Mouse (Mus musculus): ENCODE measurements around the gene Shf. TPM values are rescaled to one million over a fixed set of nuclear protein-coding genes. Genes with fewer than 3 reads are reported as not detected.

The Shf gene
- total RNA-seq, 2 experiments from 2014 or later = 6.3 TPM; not detected in 1

DNA sequence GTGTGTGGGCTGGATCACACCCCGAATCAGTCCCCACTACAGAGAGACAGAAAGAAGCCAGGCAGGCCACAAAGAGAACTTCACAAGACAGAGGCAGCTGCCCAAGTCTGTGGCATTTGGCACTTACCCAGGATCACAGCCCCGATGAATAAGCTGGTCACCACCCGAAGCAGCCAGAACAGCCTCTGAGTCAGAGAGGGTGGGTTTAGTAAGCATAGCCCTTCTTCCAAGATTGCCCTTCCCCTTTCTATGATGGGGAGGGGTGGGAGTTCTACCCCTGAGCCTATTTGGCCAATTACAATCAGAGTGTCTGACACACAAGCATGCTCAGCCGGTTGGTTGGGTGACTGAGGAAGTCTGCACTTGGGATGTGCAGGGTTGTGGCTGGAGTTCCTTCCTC lies 62.8 kb downstream of the Shf start:
- ATAC-seq (replicated peaks; ENCODE audit: low FRiP score, poor library complexity, severe bottlenecking) = no peak

DNA sequence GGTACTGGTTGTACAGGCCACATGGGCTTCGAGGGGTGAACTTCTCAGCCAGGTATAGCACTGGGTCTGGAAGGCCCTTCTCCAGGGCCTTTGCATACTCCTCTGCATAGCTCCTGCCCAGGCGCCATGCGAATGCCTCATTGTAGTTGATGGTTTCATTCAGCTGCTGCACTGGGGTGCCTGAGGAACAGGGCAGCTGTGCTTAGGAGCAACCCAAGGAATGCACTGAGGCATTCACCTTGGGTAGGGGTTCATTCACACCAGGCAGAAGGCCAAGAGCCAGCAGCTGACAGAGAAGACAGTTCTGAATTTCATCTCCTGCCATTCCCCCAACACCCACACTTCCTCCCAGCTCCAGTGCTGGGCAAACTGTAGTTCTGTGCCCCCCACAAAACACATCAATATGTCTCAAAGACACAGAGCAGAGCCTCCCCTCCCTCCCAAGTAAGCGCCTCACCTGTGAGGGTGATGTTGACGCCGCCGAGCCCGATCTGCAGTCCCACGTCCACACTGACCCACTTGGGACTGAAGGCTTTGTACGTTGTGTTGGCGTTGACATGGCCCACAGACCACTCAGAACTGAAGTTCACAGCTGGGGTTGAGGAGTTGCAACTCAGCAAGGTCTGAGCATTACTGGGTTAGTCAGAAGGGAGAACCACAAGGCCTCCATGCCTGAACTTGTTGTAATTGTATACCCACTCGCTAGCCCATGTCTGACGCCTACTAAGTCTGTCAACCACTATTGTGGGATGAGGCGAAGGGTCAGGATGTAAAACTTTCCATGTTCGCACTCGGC lies 63.7 kb downstream of the Shf start:
- no peak for ATAC-seq (replicated peaks; ENCODE audit: low FRiP score, poor library complexity, severe bottlenecking)

DNA sequence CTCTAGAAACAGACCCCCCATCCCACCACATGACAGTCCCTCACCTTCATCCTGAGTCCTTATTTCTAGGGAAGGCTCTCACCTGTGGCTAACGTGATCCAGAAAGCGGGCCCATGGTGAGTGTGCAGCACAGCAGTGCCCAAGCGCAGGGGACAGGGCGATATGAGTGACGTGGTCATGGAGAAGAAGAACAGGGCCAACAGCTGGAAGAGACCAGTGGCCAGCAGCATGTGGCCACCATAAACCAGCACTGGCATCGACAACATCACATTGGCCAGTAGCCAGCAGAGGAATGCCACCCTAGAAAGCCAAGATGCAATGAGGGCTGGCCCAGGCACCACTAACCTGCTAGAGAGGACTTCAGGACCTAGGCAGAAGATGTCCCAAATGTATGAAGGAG lies 64.4 kb downstream of the Shf start:
- ATAC-seq (replicated peaks; ENCODE audit: low FRiP score, poor library complexity, severe bottlenecking) = no peak

DNA sequence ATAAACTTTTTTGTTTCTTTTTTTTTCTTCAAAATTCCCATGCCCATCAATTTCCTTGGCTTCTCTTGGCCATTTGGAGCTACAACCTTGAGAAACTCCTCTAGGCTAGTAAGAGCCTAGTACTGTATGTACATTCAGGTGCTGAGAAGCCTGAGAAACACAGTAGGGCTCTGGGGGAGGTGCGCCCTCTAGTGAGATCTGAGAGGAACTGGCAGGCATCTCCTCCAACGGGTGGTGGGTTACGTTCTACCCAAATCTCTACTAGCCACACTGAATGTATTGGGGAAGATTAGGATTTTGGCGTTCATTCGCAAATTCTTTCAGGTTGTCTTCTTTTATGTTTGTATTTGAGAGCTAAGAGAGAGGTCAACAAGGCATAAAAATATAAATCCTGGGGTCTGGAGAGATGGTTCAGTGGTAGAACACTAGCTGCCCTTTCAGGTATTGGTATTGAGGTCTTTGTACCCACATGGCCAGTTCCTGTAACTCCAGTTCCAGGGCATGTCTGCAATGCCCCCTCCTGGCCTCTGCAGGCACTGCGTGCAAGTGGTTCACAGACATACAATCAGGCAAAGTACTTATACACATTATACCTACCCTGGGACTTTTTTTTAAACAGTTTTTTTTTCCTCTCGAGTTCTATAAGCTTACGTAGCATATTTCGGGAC lies 66.3 kb downstream of the Shf start:
- peak; percentile 79 for ATAC-seq (replicated peaks; ENCODE audit: low FRiP score, poor library complexity, severe bottlenecking)

DNA sequence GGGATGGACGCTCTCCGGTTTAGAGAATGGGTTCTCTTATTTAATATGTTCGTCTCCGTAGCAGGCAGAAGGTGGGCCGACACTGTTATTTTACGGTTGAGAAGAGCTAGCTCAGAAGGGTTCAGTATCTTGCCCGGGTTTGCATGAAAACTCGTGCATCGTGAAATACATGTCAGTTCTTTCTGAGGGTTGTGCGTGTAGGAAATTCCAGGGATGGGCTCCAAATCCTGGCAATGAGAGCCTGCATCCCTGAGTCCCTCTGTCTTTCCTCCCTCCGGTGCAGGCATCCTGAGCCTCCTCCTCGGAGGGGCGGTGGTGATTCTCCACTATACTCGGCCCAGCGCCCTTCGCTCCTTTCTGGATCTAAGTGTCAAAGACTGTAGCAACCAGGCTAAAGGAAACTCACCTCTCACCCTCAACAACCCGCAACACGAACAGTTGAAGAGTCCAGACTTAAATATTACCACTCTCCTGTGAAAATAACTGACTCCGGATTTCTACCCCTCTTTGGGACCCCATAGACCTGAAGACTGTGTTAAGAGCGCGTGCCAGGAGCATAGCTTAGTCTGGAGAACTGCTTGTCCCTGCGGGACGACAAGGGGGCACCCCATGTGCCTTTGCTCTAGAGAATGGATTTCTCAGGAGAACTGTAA lies 66.9 kb downstream of the Shf start:
- no peak for ATAC-seq (replicated peaks; ENCODE audit: low FRiP score, poor library complexity, severe bottlenecking)

DNA sequence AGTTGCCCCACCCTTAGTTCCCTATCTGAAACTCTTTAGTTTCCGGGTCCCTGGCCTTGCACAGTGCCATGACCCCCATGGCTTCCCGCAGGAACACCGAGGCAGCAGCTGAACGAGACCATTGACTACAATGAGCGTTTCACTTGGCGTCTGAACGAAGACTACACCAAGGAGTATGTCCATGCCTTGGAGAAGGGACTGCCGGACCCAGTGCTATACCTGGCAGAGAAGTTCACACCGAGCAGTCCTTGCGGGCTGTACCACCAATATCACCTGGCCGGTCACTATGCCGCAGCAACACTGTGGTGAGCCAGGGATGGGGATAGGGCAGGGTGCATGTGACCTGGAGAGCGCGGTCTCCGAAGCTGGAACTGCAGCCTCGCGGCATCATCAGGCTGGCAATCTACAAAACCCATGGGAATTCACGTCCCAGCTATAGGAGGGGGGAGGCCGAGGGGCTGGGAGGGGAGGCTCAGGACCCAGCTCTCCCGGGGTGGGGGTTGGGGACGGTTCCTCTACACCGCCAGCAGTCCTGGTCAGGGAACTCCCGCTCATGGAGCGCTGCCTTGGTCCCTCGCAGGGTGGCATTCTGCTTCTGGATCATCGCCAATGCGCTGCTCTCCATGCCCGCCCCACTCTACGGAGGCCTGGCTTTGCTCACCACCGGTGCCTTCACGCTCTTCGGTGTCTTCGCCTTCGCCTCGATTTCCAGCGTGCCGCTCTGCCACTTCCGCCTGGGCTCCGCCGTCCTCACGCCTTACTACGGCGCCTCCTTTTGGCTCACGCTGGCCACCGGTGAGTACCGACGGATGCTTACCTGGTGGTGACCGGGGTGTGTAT lies 67.7 kb downstream of the Shf start:
- no peak for ATAC-seq (replicated peaks; ENCODE audit: low FRiP score, poor library complexity, severe bottlenecking)

DNA sequence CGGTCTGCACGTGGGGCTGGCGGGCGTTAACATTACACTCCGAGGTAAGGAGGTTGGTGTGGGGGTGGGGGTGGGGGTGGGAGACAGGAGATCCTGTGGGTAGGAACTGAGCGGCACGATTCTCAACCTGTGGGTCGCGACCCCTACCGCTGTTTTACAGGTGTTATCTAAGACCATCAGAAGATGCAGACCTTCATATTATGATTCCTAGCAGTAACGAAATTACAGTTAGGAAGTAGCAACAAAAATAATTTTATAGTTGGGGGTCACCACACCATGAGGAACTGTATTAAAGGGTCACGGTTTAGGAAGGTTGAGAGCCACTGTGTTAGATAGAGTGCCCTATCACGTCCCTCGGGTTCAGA lies 68.3 kb downstream of the Shf start:
- no peak for ATAC-seq (replicated peaks; ENCODE audit: low FRiP score, poor library complexity, severe bottlenecking)

DNA sequence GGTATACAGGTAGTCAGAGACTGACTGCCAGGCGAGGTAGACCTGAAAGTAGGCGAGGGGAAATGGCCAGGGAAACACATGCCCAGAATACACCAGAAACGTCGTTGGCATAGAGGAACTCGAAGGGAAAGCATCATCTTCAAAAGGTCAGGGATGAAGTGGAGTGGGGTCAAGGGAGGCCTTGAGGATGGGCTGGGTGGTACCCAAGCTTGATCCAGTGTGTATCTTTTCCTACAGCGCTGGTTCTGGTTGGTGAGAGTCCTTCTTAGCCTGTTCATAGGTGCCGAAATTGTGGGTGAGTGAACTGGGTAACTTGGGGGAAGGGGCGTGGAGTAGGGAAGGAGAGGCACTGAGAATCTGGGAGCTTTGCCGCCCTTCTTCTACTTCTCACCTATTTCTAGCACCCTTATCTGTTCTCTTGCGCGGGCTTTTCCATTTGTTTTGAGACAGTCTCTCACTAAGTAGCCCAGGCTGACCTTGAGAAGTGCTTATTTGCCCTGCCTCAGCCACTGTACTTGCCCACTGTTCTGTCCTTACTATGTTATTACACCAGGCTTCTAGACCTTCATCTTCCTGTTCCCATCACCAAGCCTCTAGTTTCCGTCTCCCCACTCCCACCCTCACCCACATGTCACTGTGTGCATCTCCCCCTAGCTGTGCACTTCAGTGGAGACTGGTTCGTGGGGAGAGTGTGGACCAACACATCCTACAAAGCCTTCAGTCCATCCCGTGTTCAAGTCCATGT lies 68.9 kb downstream of the Shf start:
- ATAC-seq (replicated peaks; ENCODE audit: low FRiP score, poor library complexity, severe bottlenecking) = no peak

Other genes with a start within 250 kb of the Shf start
- gene B2m, start 221.5 kb downstream of the Shf start, total RNA-seq (2015; ENCODE audit: low replicate concordance) = 1,642 and 1,724 TPM in 2 replicates
- 563 and 1,023 TPM in 2 replicates for gene B2m, start 221.5 kb downstream of the Shf start, total RNA-seq (2017; ENCODE audit: low replicate concordance)
- gene Trim69, start 208.5 kb downstream of the Shf start, total RNA-seq (2015; ENCODE audit: low replicate concordance) = not detected in 2 replicates
- gene Trim69, start 208.5 kb downstream of the Shf start, total RNA-seq (2017; ENCODE audit: low replicate concordance) = not detected in 2 replicates
- gene Patl2, start 183.0 kb downstream of the Shf start, total RNA-seq (2015; ENCODE audit: low replicate concordance) = not detected in 2 replicates
- not detected in 2 replicates for gene Patl2, start 183.0 kb downstream of the Shf start, total RNA-seq (2017; ENCODE audit: low replicate concordance)
- gene Terb2, start 182.9 kb downstream of the Shf start, total RNA-seq (2015; ENCODE audit: low replicate concordance) = not detected in 2 replicates
- gene Terb2, start 182.9 kb downstream of the Shf start, total RNA-seq (2017; ENCODE audit: low replicate concordance) = not detected in 2 replicates
- 14.6 and 18.8 TPM in 2 replicates for gene Sord, start 134.4 kb downstream of the Shf start, total RNA-seq (2015; ENCODE audit: low replicate concordance)
- gene Sord, start 134.4 kb downstream of the Shf start, total RNA-seq (2017; ENCODE audit: low replicate concordance) = 15.3 and 18.7 TPM in 2 replicates
- not detected in 2 replicates for gene Duox2, start 70.7 kb downstream of the Shf start, total RNA-seq (2015; ENCODE audit: low replicate concordance)
- gene Duox2, start 70.7 kb downstream of the Shf start, total RNA-seq (2017; ENCODE audit: low replicate concordance) = not detected in 2 replicates
- not detected in 2 replicates for gene Duoxa2, start 70.3 kb downstream of the Shf start, total RNA-seq (2015; ENCODE audit: low replicate concordance)
- gene Duoxa2, start 70.3 kb downstream of the Shf start, total RNA-seq (2017; ENCODE audit: low replicate concordance) = not detected in 2 replicates
- gene Duoxa1, start 55.4 kb downstream of the Shf start, total RNA-seq (2015; ENCODE audit: low replicate concordance) = 0.77 TPM in 1 of 2 replicates, not detected in the other
- not detected in 2 replicates for gene Duoxa1, start 55.4 kb downstream of the Shf start, total RNA-seq (2017; ENCODE audit: low replicate concordance)
- gene Duox1, start 53.5 kb downstream of the Shf start, total RNA-seq (2015; ENCODE audit: low replicate concordance) = not detected in 2 replicates
- gene Duox1, start 53.5 kb downstream of the Shf start, total RNA-seq (2017; ENCODE audit: low replicate concordance) = 0.14 TPM in 1 of 2 replicates, not detected in the other
- 12.3 and 16.5 TPM in 2 replicates for gene Slc28a2, start 57.3 kb upstream of the Shf start, total RNA-seq (2015; ENCODE audit: low replicate concordance)
- gene Slc28a2, start 57.3 kb upstream of the Shf start, total RNA-seq (2017; ENCODE audit: low replicate concordance) = 11.7 and 15.9 TPM in 2 replicates
- gene Gm14085, start 115.8 kb upstream of the Shf start, total RNA-seq (2015; ENCODE audit: low replicate concordance) = 0.58 TPM in 1 of 2 replicates, not detected in the other
- 0.28 and 2.2 TPM in 2 replicates for gene Gm14085, start 115.8 kb upstream of the Shf start, total RNA-seq (2017; ENCODE audit: low replicate concordance)
- gene Gatm, start 242.1 kb upstream of the Shf start, total RNA-seq (2015; ENCODE audit: low replicate concordance) = 47.1 and 48.5 TPM in 2 replicates
- gene Gatm, start 242.1 kb upstream of the Shf start, total RNA-seq (2017; ENCODE audit: low replicate concordance) = 26.8 and 29.3 TPM in 2 replicates

Data from erythroblast, adult 5-6 weeks (primary cell).